Mouse (Mus musculus): ENCODE measurements at regions not wholly inside any gene's neighbourhood (a gene's known extent, or its start where the extent isn't known, plus 50 kb on each side); places are given as distances from the start of the nearest gene placed in this dataset.
A peak's percentile ranks its signal among the peaks of the same experiment; 100 is the strongest.

- no peak overlapping the region for H3K4me2 ChIP-seq (ENCODE audit: low read depth, low read length, severe bottlenecking)
- H3K4me3 ChIP-seq (ENCODE audit: low read depth, low read length): no peak overlapping the region
- ATAC-seq (replicated peaks; ENCODE audit: low FRiP score) (0 out of 2 replicates have a peak, but pooled peaks have one; percentile 39), DNase-seq (ENCODE audit: low spot score) (no peak)
- H3K36me3 ChIP-seq (ENCODE audit: control insufficient read depth, insufficient read depth, low read length): no peaks in the 10 kb centered on the region
- H3K9ac ChIP-seq (ENCODE audit: low read length): no peak overlapping the region
- no peaks in the 10 kb centered on the region for H3K9me3 ChIP-seq (ENCODE audit: control insufficient read depth, low read length)
- H3K4me1 ChIP-seq (replicated peaks; ENCODE audit: control insufficient read depth, insufficient read depth, low read length): no peaks in the 10 kb centered on the region
- H3K27ac ChIP-seq (ENCODE audit: low read depth, low read length): no peak overlapping the region
- 61% methylated on average over 8 of the region's 8 CpGs for WGBS
- H3K27me3 ChIP-seq (ENCODE audit: control insufficient read depth, insufficient read depth, low read length): no peaks in the 10 kb centered on the region
Measured at GRCm38 (mm10) chr4:89446765-89447487, 136.1 kb upstream of the Cdkn2b start.

GRCm38 (mm10) chr4:89446156-89446716, 135.4 kb upstream of the Cdkn2b start:
- Histone ChIP-seq H3K4me2 (ENCODE audit: low read depth, low read length, severe bottlenecking) (no peak overlapping the region), H3K27me3 (ENCODE audit: control insufficient read depth, insufficient read depth, low read length) (no peaks in the 10 kb centered on the region), H3K36me3 (ENCODE audit: control insufficient read depth, insufficient read depth, low read length) (no peaks in the 10 kb centered on the region), H3K9ac (ENCODE audit: low read length) (no peak overlapping the region), H3K9me3 (ENCODE audit: control insufficient read depth, low read length) (no peaks in the 10 kb centered on the region), H3K4me3 (ENCODE audit: low read depth, low read length) (no peak overlapping the region), H3K4me1 (replicated peaks; ENCODE audit: control insufficient read depth, insufficient read depth, low read length) (no peaks in the 10 kb centered on the region), H3K27ac (ENCODE audit: low read depth, low read length) (no peak overlapping the region)
- ATAC-seq (replicated peaks; ENCODE audit: low FRiP score) (no peak), DNase-seq (ENCODE audit: low spot score) (no peak)
- WGBS: 69% methylated on average over 6 of the region's 6 CpGs

- no peak overlapping the region for H3K4me3 ChIP-seq (ENCODE audit: low read depth, low read length)
- H3K4me2 ChIP-seq (ENCODE audit: low read depth, low read length, severe bottlenecking): no peak overlapping the region
- H3K4me1 ChIP-seq (replicated peaks; ENCODE audit: control insufficient read depth, insufficient read depth, low read length): no peaks in the 10 kb centered on the region
- H3K9ac ChIP-seq (ENCODE audit: low read length): no peak overlapping the region
- WGBS: 81% methylated on average over 11 of the region's 11 CpGs
- no peak for ATAC-seq (replicated peaks; ENCODE audit: low FRiP score)
- no peak overlapping the region for H3K27ac ChIP-seq (ENCODE audit: low read depth, low read length)
- no peaks in the 10 kb centered on the region for H3K27me3 ChIP-seq (ENCODE audit: control insufficient read depth, insufficient read depth, low read length)
- H3K9me3 ChIP-seq (ENCODE audit: control insufficient read depth, low read length): no peaks in the 10 kb centered on the region
- no peak for DNase-seq (ENCODE audit: low spot score)
- H3K36me3 ChIP-seq (ENCODE audit: control insufficient read depth, insufficient read depth, low read length): no peaks in the 10 kb centered on the region
Measured at GRCm38 (mm10) chr4:89445214-89446155, 134.6 kb upstream of the Cdkn2b start.

GRCm38 (mm10) chr4:89442526-89442925, 131.7 kb upstream of the Cdkn2b start:
- ATAC-seq (replicated peaks; ENCODE audit: low FRiP score) (no peak), DNase-seq (ENCODE audit: low spot score) (no peak)
- no peaks in the 10 kb centered on the region for H3K4me1 ChIP-seq (replicated peaks; ENCODE audit: control insufficient read depth, insufficient read depth, low read length)
- H3K27ac ChIP-seq (ENCODE audit: low read depth, low read length): no peak overlapping the region
- H3K9ac ChIP-seq (ENCODE audit: low read length): no peak overlapping the region
- H3K27me3 ChIP-seq (ENCODE audit: control insufficient read depth, insufficient read depth, low read length): no peaks in the 10 kb centered on the region
- H3K9me3 ChIP-seq (ENCODE audit: control insufficient read depth, low read length): no peaks in the 10 kb centered on the region
- 83% methylated on average over 1 of the region's 1 CpGs for WGBS
- H3K4me2 ChIP-seq (ENCODE audit: low read depth, low read length, severe bottlenecking): no peak overlapping the region
- no peak overlapping the region for H3K4me3 ChIP-seq (ENCODE audit: low read depth, low read length)
- H3K36me3 ChIP-seq (ENCODE audit: control insufficient read depth, insufficient read depth, low read length): no peaks in the 10 kb centered on the region

GRCm38 (mm10) chr4:89440821-89441220, 130.0 kb upstream of the Cdkn2b start:
- no peak for DNase-seq (ENCODE audit: low spot score)
- ATAC-seq (replicated peaks; ENCODE audit: low FRiP score): no peak
- Histone ChIP-seq H3K4me2 (ENCODE audit: low read depth, low read length, severe bottlenecking) (no peak overlapping the region), H3K4me3 (ENCODE audit: low read depth, low read length) (no peak overlapping the region), H3K4me1 (replicated peaks; ENCODE audit: control insufficient read depth, insufficient read depth, low read length) (no peaks in the 10 kb centered on the region), H3K36me3 (ENCODE audit: control insufficient read depth, insufficient read depth, low read length) (no peaks in the 10 kb centered on the region), H3K9me3 (ENCODE audit: control insufficient read depth, low read length) (no peaks in the 10 kb centered on the region), H3K27ac (ENCODE audit: low read depth, low read length) (no peak overlapping the region), H3K27me3 (ENCODE audit: control insufficient read depth, insufficient read depth, low read length) (no peaks in the 10 kb centered on the region), H3K9ac (ENCODE audit: low read length) (no peak overlapping the region)
- WGBS: 85% methylated on average over 3 of the region's 3 CpGs

GRCm38 (mm10) chr4:89440326-89440725, 129.5 kb upstream of the Cdkn2b start:
- H3K4me3 ChIP-seq (ENCODE audit: low read depth, low read length): no peak overlapping the region
- DNase-seq (ENCODE audit: low spot score) (no peak), ATAC-seq (replicated peaks; ENCODE audit: low FRiP score) (no peak)
- no peaks in the 10 kb centered on the region for H3K4me1 ChIP-seq (replicated peaks; ENCODE audit: control insufficient read depth, insufficient read depth, low read length)
- H3K4me2 ChIP-seq (ENCODE audit: low read depth, low read length, severe bottlenecking): no peak overlapping the region
- H3K27ac ChIP-seq (ENCODE audit: low read depth, low read length): no peak overlapping the region
- no peaks in the 10 kb centered on the region for H3K36me3 ChIP-seq (ENCODE audit: control insufficient read depth, insufficient read depth, low read length)
- H3K27me3 ChIP-seq (ENCODE audit: control insufficient read depth, insufficient read depth, low read length): no peaks in the 10 kb centered on the region
- 75% methylated on average over 4 of the region's 4 CpGs for WGBS
- no peak overlapping the region for H3K9ac ChIP-seq (ENCODE audit: low read length)
- H3K9me3 ChIP-seq (ENCODE audit: control insufficient read depth, low read length): no peaks in the 10 kb centered on the region

- Histone ChIP-seq H3K27ac (ENCODE audit: low read depth, low read length) (no peak overlapping the region), H3K9me3 (ENCODE audit: control insufficient read depth, low read length) (no peaks in the 10 kb centered on the region), H3K4me3 (ENCODE audit: low read depth, low read length) (no peak overlapping the region), H3K9ac (ENCODE audit: low read length) (no peak overlapping the region), H3K4me2 (ENCODE audit: low read depth, low read length, severe bottlenecking) (no peak overlapping the region), H3K27me3 (ENCODE audit: control insufficient read depth, insufficient read depth, low read length) (no peaks in the 10 kb centered on the region), H3K36me3 (ENCODE audit: control insufficient read depth, insufficient read depth, low read length) (no peaks in the 10 kb centered on the region), H3K4me1 (replicated peaks; ENCODE audit: control insufficient read depth, insufficient read depth, low read length) (no peaks in the 10 kb centered on the region)
- ATAC-seq (replicated peaks; ENCODE audit: low FRiP score) (no peak), DNase-seq (ENCODE audit: low spot score) (no peak)
- WGBS: 88% methylated on average over 2 of the region's 2 CpGs
Measured at GRCm38 (mm10) chr4:89438665-89439064, 127.8 kb upstream of the Cdkn2b start.

- WGBS: 87% methylated on average over 3 of the region's 3 CpGs
- H3K4me1 ChIP-seq (replicated peaks; ENCODE audit: control insufficient read depth, insufficient read depth, low read length): no peaks in the 10 kb centered on the region
Measured at GRCm38 (mm10) chr4:89436764-89437163, 125.9 kb upstream of the Cdkn2b start.

More at GRCm38 (mm10) chr4:89436764-89437163, 125.9 kb upstream of the Cdkn2b start:
- H3K27ac ChIP-seq (ENCODE audit: low read depth, low read length): no peak overlapping the region
- H3K9me3 ChIP-seq (ENCODE audit: control insufficient read depth, low read length): no peaks in the 10 kb centered on the region
- no peak overlapping the region for H3K4me3 ChIP-seq (ENCODE audit: low read depth, low read length)
- no peaks in the 10 kb centered on the region for H3K36me3 ChIP-seq (ENCODE audit: control insufficient read depth, insufficient read depth, low read length)
- no peak for ATAC-seq (replicated peaks; ENCODE audit: low FRiP score)
- H3K27me3 ChIP-seq (ENCODE audit: control insufficient read depth, insufficient read depth, low read length): no peaks in the 10 kb centered on the region
- no peak overlapping the region for H3K4me2 ChIP-seq (ENCODE audit: low read depth, low read length, severe bottlenecking)
- DNase-seq (ENCODE audit: low spot score): no peak
- H3K9ac ChIP-seq (ENCODE audit: low read length): no peak overlapping the region
